Mouse (Mus musculus) stomach, postnatal 0 days (tissue): ENCODE data around the gene Shc4.

Source experiments
- CTCF ChIP-seq: IDR thresholded peaks from 2 replicates; pipeline ENCODE4 v1.5.1; 2016; ENCODE audit warnings: antibody characterized with exemption, low read depth, mild to moderate bottlenecking, moderate library complexity
- EP300 ChIP-seq: optimal IDR thresholded peaks from 2 replicates; pipeline ENCODE3; 2016; ENCODE audit warnings: antibody characterized with exemption

DNA sequence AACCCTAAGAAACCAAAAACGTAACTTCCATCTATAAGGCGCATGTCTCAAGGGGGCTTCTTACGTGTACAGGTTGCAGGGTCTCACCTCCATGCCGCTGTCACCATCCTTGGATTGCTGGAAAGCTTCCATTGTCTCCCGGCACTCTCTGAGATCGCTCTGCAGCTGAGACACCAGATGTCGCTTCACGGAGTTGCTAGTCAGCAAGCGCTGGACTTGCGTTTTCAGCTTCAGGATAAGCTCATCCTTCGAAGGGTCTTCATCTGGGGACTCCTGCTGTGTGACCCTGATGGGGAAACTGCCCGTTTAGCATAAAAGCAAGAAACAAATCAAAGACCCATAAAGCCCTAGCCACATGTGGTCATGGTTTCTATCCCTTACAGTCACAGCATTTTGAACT lies 129.2 kb downstream of the Shc4 start:
- TF ChIP-seq CTCF = no peak
- no peak for TF ChIP-seq EP300
